Mouse (Mus musculus) c-Kit-positive CD71-negative TER-119-negative erythroid progenitor cells, embryonic 14.5 days (primary cell): Measurements from ENCODE around the gene Col6a5.
"Not testable (repeated sequence)": the region's sequence is repeated elsewhere in the genome, so short reads cannot be mapped to it uniquely, and the experiment has no call there.

ENCODE experiments used
- DNase-seq: peaks from one replicate; pipeline ENCODE4 v3.0.0-alpha.2; 2013; ENCODE audit warnings: low read depth

Col6a5 gene

GRCm38 (mm10) chr9:105909352-105909751 lies 51.1 kb downstream of the Col6a5 start:
- no peak for DNase-seq

- DNase-seq, result no peak
These were observed 53.0 kb downstream of the Col6a5 start for GRCm38 (mm10) chr9:105907411-105907810.

GRCm38 (mm10) chr9:105887521-105887920 lies 72.9 kb downstream of the Col6a5 start:
- DNase-seq, result peak; percentile 2

- DNase-seq, result no peak
These were observed 75.6 kb downstream of the Col6a5 start for GRCm38 (mm10) chr9:105884656-105885430.

GRCm38 (mm10) chr9:105880743-105881142 lies 79.7 kb downstream of the Col6a5 start:
- DNase-seq, result no peak

- DNase-seq, result no peak
These were observed 81.9 kb downstream of the Col6a5 start for GRCm38 (mm10) chr9:105878365-105879108.

- no peak for DNase-seq
These were observed 84.3 kb downstream of the Col6a5 start for GRCm38 (mm10) chr9:105876124-105876523.

GRCm38 (mm10) chr9:105871643-105872042 lies 88.8 kb downstream of the Col6a5 start:
- DNase-seq, result no peak

GRCm38 (mm10) chr9:105857773-105858172 lies 102.7 kb downstream of the Col6a5 start:
- DNase-seq, result peak; percentile 19

GRCm38 (mm10) chr9:105852778-105853065 lies 107.7 kb downstream of the Col6a5 start:
- no peak for DNase-seq

- no peak for DNase-seq
These were observed 108.2 kb downstream of the Col6a5 start for GRCm38 (mm10) chr9:105852015-105852777.

GRCm38 (mm10) chr9:105851011-105851410 lies 109.4 kb downstream of the Col6a5 start:
- DNase-seq, result no peak

GRCm38 (mm10) chr9:105848396-105848795 lies 112.0 kb downstream of the Col6a5 start:
- no peak for DNase-seq

- DNase-seq, result no peak
These were observed 113.2 kb downstream of the Col6a5 start for GRCm38 (mm10) chr9:105847261-105847660.

- DNase-seq, result not testable (repeated sequence)
These were observed 119.1 kb downstream of the Col6a5 start for GRCm38 (mm10) chr9:105841386-105841785.

- no peak for DNase-seq
These were observed 121.3 kb downstream of the Col6a5 start for GRCm38 (mm10) chr9:105839147-105839515.

GRCm38 (mm10) chr9:105838396-105839146 lies 121.9 kb downstream of the Col6a5 start:
- no peak for DNase-seq

GRCm38 (mm10) chr9:105835587-105835986 lies 124.9 kb downstream of the Col6a5 start:
- DNase-seq, result no peak

GRCm38 (mm10) chr9:105834799-105835198 lies 125.6 kb downstream of the Col6a5 start:
- no peak for DNase-seq

GRCm38 (mm10) chr9:105831291-105831690 lies 129.2 kb downstream of the Col6a5 start:
- no peak for DNase-seq

GRCm38 (mm10) chr9:105827791-105828385 lies 132.6 kb downstream of the Col6a5 start, which contains the start of gene Col6a6:
Gene Col6a6, minus strand, starts transcription at chr9:105828160.
- DNase-seq, result no peak
